Comparison of ENCODE assay signal across 17 mouse cellular contexts in the genomic region with DNA sequence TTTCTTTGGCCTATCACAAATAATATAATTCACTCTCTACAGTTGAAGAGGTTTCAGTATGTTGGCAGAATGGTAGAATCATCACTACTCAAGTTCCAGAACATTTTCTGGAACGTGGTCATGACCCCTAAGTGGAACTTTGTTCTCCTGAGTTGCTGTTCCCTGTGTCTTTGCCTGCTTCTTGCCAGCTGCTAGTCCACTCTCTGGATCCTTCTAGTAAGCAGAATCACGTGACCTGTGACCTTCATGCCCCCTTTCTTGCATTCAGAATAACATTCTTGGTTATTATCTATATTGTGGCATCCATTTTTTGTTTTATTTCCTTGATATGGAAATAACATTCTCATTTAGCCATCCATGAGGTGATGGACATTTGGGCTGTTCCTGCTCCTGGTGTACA.
"Had no signal": no experiment of that assay in that cellular context is flagged by ENCODE, and none has a peak within 500 bp of the region (broad histone marks: within the 10 kb centered on the region; RNA-seq: fewer than 3 reads in every experiment).

No protein-coding gene starts in this region.

- H3K4me1 ChIP-seq: lung, embryonic 15.5 days; megakaryocyte, embryonic 14.5 days; midbrain, embryonic 15.5 days; stomach, embryonic 15.5 days had no signal

- ATAC-seq: lung, postnatal 0 days; midbrain, embryonic 13.5 days; midbrain, embryonic 15.5 days had no signal

- H3K9me3 ChIP-seq: lung, embryonic 15.5 days; midbrain, embryonic 13.5 days; midbrain, embryonic 15.5 days; neural tube, embryonic 12.5 days; stomach, embryonic 15.5 days had no signal

- DNase-seq: lung, adult 2 months; lung, postnatal 14 days; lung, postnatal 36 days; right cerebral cortex, postnatal 14 days; thymus, adult 2 months; thymus, postnatal 25 days; thymus, postnatal 4 days had no signal

- H3K4me3 ChIP-seq: lung, embryonic 15.5 days; megakaryocyte, embryonic 14.5 days; midbrain, embryonic 13.5 days; midbrain, embryonic 15.5 days; neural tube, embryonic 12.5 days; stomach, embryonic 15.5 days had no signal

- H3K27ac ChIP-seq: lung, embryonic 15.5 days; macrophage; midbrain, embryonic 13.5 days; midbrain, embryonic 15.5 days; neural tube, embryonic 12.5 days; stomach, embryonic 15.5 days; stomach, postnatal 0 days had no signal

- H3K4me2 ChIP-seq: lung, embryonic 15.5 days; midbrain, embryonic 11.5 days; midbrain, embryonic 13.5 days; midbrain, embryonic 15.5 days; neural tube, embryonic 12.5 days; stomach, embryonic 15.5 days had no signal

- H3K36me3 ChIP-seq: lung, embryonic 15.5 days; midbrain, embryonic 13.5 days; midbrain, embryonic 15.5 days; neural tube, embryonic 12.5 days; stomach, embryonic 15.5 days had no signal

- H3K27me3 ChIP-seq: lung, embryonic 15.5 days; megakaryocyte, embryonic 14.5 days; midbrain, embryonic 13.5 days; midbrain, embryonic 15.5 days; neural tube, embryonic 12.5 days; stomach, embryonic 15.5 days had no signal

- H3K9ac ChIP-seq: lung, embryonic 15.5 days; midbrain, embryonic 13.5 days; midbrain, embryonic 15.5 days; neural tube, embryonic 12.5 days; stomach, embryonic 15.5 days had no signal
